ENCODE assay signal across 13 mouse cellular contexts in the genomic region with DNA sequence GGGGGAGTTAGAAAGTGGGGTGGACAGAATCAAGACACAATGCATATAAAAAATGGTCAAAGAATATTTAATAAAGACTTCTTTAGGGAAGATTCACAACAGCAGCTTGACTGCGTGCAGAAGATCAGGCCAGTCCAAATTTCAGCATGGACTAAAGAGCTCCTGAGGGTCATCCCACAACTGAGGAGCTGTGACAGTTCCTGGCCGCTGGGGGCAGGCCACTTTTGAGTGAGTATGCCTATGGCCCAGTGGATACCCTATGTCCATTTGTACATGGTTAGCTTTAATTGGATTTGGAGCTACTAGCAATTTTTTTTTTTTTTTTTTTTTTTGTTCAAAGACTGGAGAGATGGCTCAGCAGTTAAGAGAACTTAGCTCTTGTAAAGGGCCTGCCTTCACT. TPM values are rescaled to one million over a fixed set of nuclear protein-coding genes. Genes with fewer than 3 reads are reported as not detected.
A peak's percentile ranks its signal among the peaks of the same experiment; 100 is the strongest.
DNase-seq lines count a peak whose midpoint lies in the region; ATAC-seq and TF ChIP-seq lines count a peak whose summit lies in the region.
"Had no signal": no experiment of that assay in that cellular context is flagged by ENCODE, and none has a peak within 500 bp of the region (broad histone marks: within the 10 kb centered on the region; RNA-seq: fewer than 3 reads in every experiment).

No protein-coding gene starts in this region.

- H3K4me1 ChIP-seq in hindbrain, postnatal 0 days (ENCODE audit: insufficient read depth, low read length): no peaks in the 10 kb centered on the region
- no peaks in the 10 kb centered on the region for H3K4me1 ChIP-seq in hindbrain, embryonic 12.5 days
- H3K4me1 ChIP-seq in lung, adult 2 months (ENCODE audit: control insufficient read depth, insufficient read depth, low read length): 0 out of 2 replicates have a peak, but pooled peaks cover 3% of the 10 kb centered on the region
- H3K4me1 ChIP-seq: hindbrain, embryonic 15.5 days had no signal

- 69% methylated on average over 2 of the region's 2 CpGs for whole genome bisulfite sequencing in hindbrain, postnatal 0 days
- 64% methylated on average over 2 of the region's 2 CpGs for WGBS in hindbrain, embryonic 12.5 days
- 73% methylated on average over 2 of the region's 2 CpGs for WGBS in lung, adult 2 months

- no peak overlapping the region for H3K4me3 ChIP-seq in hindbrain, postnatal 0 days (ENCODE audit: low read length)
- H3K4me3 ChIP-seq in hindbrain, embryonic 12.5 days: no peak overlapping the region
- H3K4me3 ChIP-seq in lung, adult 2 months (replicated peaks; ENCODE audit: extremely low read depth, low read depth, low read length): no peak overlapping the region
- H3K4me3 ChIP-seq: hindbrain, embryonic 15.5 days had no signal

- peak; percentile 11 for DNase-seq in adrenal gland, postnatal 14 days
- DNase-seq in adrenal gland, postnatal 25 days: no peak
- DNase-seq in hindbrain, postnatal 0 days (ENCODE audit: low spot score): peak; percentile 8
- no peak for DNase-seq in lung, adult 2 months
- DNase-seq in lung, postnatal 36 days: no peak
- no peak for DNase-seq in urinary bladder, postnatal 4 days (ENCODE audit: low spot score in 2 of 2)
- DNase-seq: layer of hippocampus, postnatal 36 days; lung, postnatal 10 days; thymus, postnatal 36 days had no signal

- no peak for TF ChIP-seq POLR2A in lung, adult 2 months (IDR thresholded peaks at IDR 0.05; ENCODE audit: borderline replicate concordance, extremely low read depth, low read depth, low read length)

- no peak overlapping the region for H3K9ac ChIP-seq in hindbrain, postnatal 0 days (replicated peaks; ENCODE audit: low read length)
- no peak overlapping the region for H3K9ac ChIP-seq in hindbrain, embryonic 12.5 days
- H3K9ac ChIP-seq: hindbrain, embryonic 15.5 days had no signal

- no peak overlapping the region for H3K4me2 ChIP-seq in hindbrain, postnatal 0 days (ENCODE audit: low read depth, low read length)
- no peak overlapping the region for H3K4me2 ChIP-seq in hindbrain, embryonic 12.5 days (replicated peaks)
- H3K4me2 ChIP-seq: hindbrain, embryonic 15.5 days had no signal

- ATAC-seq in hindbrain, postnatal 0 days: 0 out of 2 replicates have a peak, but pooled peaks have one; percentile 51
- ATAC-seq in hindbrain, embryonic 12.5 days (ENCODE audit: low FRiP score): no peak
- 0 out of 2 replicates have a peak, but pooled peaks have one; percentile 53 for ATAC-seq in erythroblast, adult 5-6 weeks (replicated peaks; ENCODE audit: low FRiP score, poor library complexity, severe bottlenecking)
- ATAC-seq: forebrain, embryonic 14.5 days had no signal

- H3K36me3 ChIP-seq in hindbrain, postnatal 0 days (ENCODE audit: insufficient read depth, low read length): peaks cover 10% of the 10 kb centered on the region
- H3K36me3 ChIP-seq in hindbrain, embryonic 12.5 days: peaks cover 23% of the 10 kb centered on the region

- H3K27ac ChIP-seq in hindbrain, postnatal 0 days: no peak overlapping the region
- H3K27ac ChIP-seq in hindbrain, embryonic 12.5 days: no peak overlapping the region
- H3K27ac ChIP-seq: hindbrain, embryonic 15.5 days had no signal

- no peaks in the 10 kb centered on the region for H3K9me3 ChIP-seq in hindbrain, postnatal 0 days (ENCODE audit: low read length)
- no peaks in the 10 kb centered on the region for H3K9me3 ChIP-seq in hindbrain, embryonic 12.5 days (replicated peaks)
- H3K9me3 ChIP-seq: hindbrain, embryonic 15.5 days had no signal

- TF ChIP-seq CTCF in hindbrain, postnatal 0 days (IDR thresholded peaks at IDR 0.05; ENCODE audit: low read depth): peak; percentile 29
- peak; percentile 32; the same call in 1 of the 2 replicates for TF ChIP-seq CTCF in lung, adult 2 months (IDR thresholded peaks at IDR 0.05; ENCODE audit: insufficient read depth, low read length)

- H3K27me3 ChIP-seq in hindbrain, postnatal 0 days (ENCODE audit: insufficient read depth, low read length): no peaks in the 10 kb centered on the region
- H3K27me3 ChIP-seq in hindbrain, embryonic 12.5 days: no peaks in the 10 kb centered on the region
- H3K27me3 ChIP-seq: hindbrain, embryonic 15.5 days had no signal

RNA-seq across cellular contexts. Expression of gene Ugp2, which starts 44.2 kb away (rescaled TPM):
- total RNA-seq in adrenal gland, postnatal 14 days (2021): 71.8 and 91.9 TPM in 2 replicates
- 84.2 and 86.7 TPM in 2 replicates for total RNA-seq in adrenal gland, postnatal 25 days (2021)
- total RNA-seq in hindbrain, postnatal 0 days (2014; rRNA removed): 37.4 and 41.2 TPM in 2 replicates
- 66.8 and 70.2 TPM in 2 replicates for polyA plus RNA-seq in hindbrain, postnatal 0 days (2015; fragmentation: Nextera tagmentation; extraction: Ambion mirVana)
- 77.8 and 88.7 TPM in 2 replicates for polyA plus RNA-seq in hindbrain, embryonic 12.5 days (2016; fragmentation: Nextera tagmentation; extraction: Ambion mirVana)
- 4.8 and 9.8 TPM in 2 replicates for polyA plus RNA-seq in lung, adult 2 months (2012; rRNA removed)
- total RNA-seq in erythroblast, adult 5-6 weeks (2015; ENCODE audit: low replicate concordance): 25.7 and 51.9 TPM in 2 replicates
- total RNA-seq in erythroblast, adult 5-6 weeks (2017; ENCODE audit: low replicate concordance): 16.0 and 27.5 TPM in 2 replicates

Comparison
In these comparisons a context has a peak if more than half of its experiments do, and no peak if none do; other contexts are left out.
1. DNase-seq: peak in adrenal gland, postnatal 14 days (single experiment) and hindbrain, postnatal 0 days (single experiment); none in adrenal gland, postnatal 25 days (single experiment), lung, adult 2 months (single experiment), lung, postnatal 36 days (single experiment) and urinary bladder, postnatal 4 days (0 of 2).